Mouse (Mus musculus) liver, embryonic 16.5 days (tissue): ENCODE results near the gene C1qtnf6. TPM values are rescaled to one million over a fixed set of nuclear protein-coding genes. Genes with fewer than 3 reads are reported as not detected.

Experiments used
- ATAC-seq: fragments of 200-750 bp; cut with Nextera tagmentation; 2 replicates; pipeline ENCODE4 v1.8.0; 2017; ENCODE audit warnings: low read depth, mild to moderate bottlenecking, moderate number of reproducible peaks, moderate library complexity
- H3K27ac ChIP-seq: fragments of 300-500 bp; sonication (generic); 2 replicates; pipeline ENCODE4 v1.5.1; 2014; ENCODE audit warnings: mild to moderate bottlenecking, low read length
- H3K27me3 ChIP-seq: fragments of 300-500 bp; sonication (generic); 2 replicates; pipeline ENCODE4 v1.6.1; 2014; ENCODE audit warnings: low read depth, low read length, mixed read lengths; ENCODE audit not compliant: control insufficient read depth, insufficient read depth
- H3K36me3 ChIP-seq: fragments of 300-500 bp; sonication (generic); 2 replicates; pipeline ENCODE4 v1.6.1; 2014; ENCODE audit warnings: mild to moderate bottlenecking; ENCODE audit not compliant: control insufficient read depth, insufficient read depth
- H3K4me1 ChIP-seq: fragments of 300-500 bp; sonication (generic); 2 replicates; pipeline ENCODE4 v1.6.1; 2014; ENCODE audit warnings: low read depth, low read length, mixed read lengths; ENCODE audit not compliant: control insufficient read depth
- H3K4me2 ChIP-seq: fragments of 300-500 bp; sonication (generic); 2 replicates; pipeline ENCODE4 v1.6.1; 2014; ENCODE audit warnings: low read depth, low read length, mixed read lengths
- H3K4me3 ChIP-seq: fragments of 300-500 bp; sonication (generic); 2 replicates; pipeline ENCODE4 v1.5.1; 2014; ENCODE audit warnings: low read depth, mild to moderate bottlenecking, low read length
- H3K9ac ChIP-seq: fragments of 300-500 bp; sonication (generic); 2 replicates; pipeline ENCODE4 v1.6.1; 2014; ENCODE audit warnings: low read depth, low read length
- H3K9me3 ChIP-seq: fragments of 300-500 bp; sonication (generic); replicated peaks from 2 replicates; pipeline ENCODE4 v1.6.1; 2016; ENCODE audit warnings: low read length; ENCODE audit not compliant: control insufficient read depth
- WGBS: fragments of 180-500 bp; shearing (Covaris S2); extraction: QIAGEN DNeasy Blood & Tissue Kit; methylation state at CpG from one replicate; pipeline ENCODE4 v1.1.7; 2014; ENCODE audit not compliant: insufficient replicate concordance; 5-methylcytosine and 5-hydroxymethylcytosine counted together
- polyA plus RNA-seq: library from polyadenylated mRNA; unstranded; fragments of >200 nt; fragmentation: Nextera tagmentation; extraction: Ambion mirVana; gene quantifications from 2 replicates; pipeline ENCODE4 v1.2.1, GENCODE M21; 2015

C1qtnf6 gene
- polyA plus RNA-seq, 1 experiment from 2014 or later = 5.3 TPM

- Histone ChIP-seq H3K9ac (no peak within 1 kb of the TSS), H3K36me3 (no peaks in the 10 kb centered on the region), H3K27ac (no peak within 1 kb of the TSS), H3K4me3 (no peak within 1 kb of the TSS), H3K4me2 (no peak within 1 kb of the TSS), H3K9me3 (no peaks in the 10 kb centered on the region), H3K4me1 (no peaks in the 10 kb centered on the region), H3K27me3 (no peaks in the 10 kb centered on the region)
- WGBS = 65% methylated on average over 11 of the region's 11 CpGs
- ATAC-seq = no peak
These were observed 36.2 kb downstream of the C1qtnf6 start, which contains the start of gene Il2rb for GRCm38 (mm10) chr15:78494968-78495406. TSS of gene Il2rb (minus strand) at chr15:78495271.

GRCm38 (mm10) chr15:78493401-78494010 lies 37.7 kb downstream of the C1qtnf6 start:
- H3K27me3 ChIP-seq = no peaks in the 10 kb centered on the region
- no peak overlapping the region for H3K9ac ChIP-seq
- H3K4me2 ChIP-seq = no peak overlapping the region
- H3K4me3 ChIP-seq = no peak overlapping the region
- no peaks in the 10 kb centered on the region for H3K36me3 ChIP-seq
- H3K27ac ChIP-seq = no peak overlapping the region
- WGBS = 59% methylated on average over 10 of the region's 10 CpGs
- no peak for ATAC-seq
- no peaks in the 10 kb centered on the region for H3K4me1 ChIP-seq
- H3K9me3 ChIP-seq = no peaks in the 10 kb centered on the region

DNA sequence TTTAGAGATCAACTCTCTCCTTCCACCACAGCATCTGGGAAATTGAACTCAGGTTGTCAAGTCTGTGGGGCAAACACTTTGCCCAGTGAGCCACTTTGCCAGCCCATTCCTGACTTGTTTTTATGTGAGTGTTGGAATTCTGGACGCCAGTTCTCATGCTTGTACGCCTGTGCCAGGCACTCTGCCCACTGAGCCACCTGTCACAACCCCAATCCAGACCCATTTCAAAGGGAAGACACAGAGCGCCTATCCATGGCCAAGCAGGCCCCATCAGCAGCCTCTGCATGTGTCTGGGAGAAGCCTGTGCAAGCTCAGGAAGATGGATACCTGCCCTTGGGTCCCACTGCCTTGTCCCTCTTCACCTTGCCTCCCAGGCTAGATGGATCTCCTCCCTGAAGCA lies 39.9 kb downstream of the C1qtnf6 start:
- WGBS = 45% methylated on average over 3 of the region's 3 CpGs
- Histone ChIP-seq H3K4me3 (no peak overlapping the region), H3K9ac (no peak overlapping the region), H3K9me3 (no peaks in the 10 kb centered on the region), H3K4me1 (no peaks in the 10 kb centered on the region), H3K4me2 (no peak overlapping the region), H3K27me3 (no peaks in the 10 kb centered on the region), H3K36me3 (no peaks in the 10 kb centered on the region), H3K27ac (no peak overlapping the region)
- ATAC-seq = no peak

GRCm38 (mm10) chr15:78489906-78490305 lies 41.3 kb downstream of the C1qtnf6 start:
- no peaks in the 10 kb centered on the region for H3K36me3 ChIP-seq
- H3K9ac ChIP-seq = no peak overlapping the region
- no peak overlapping the region for H3K27ac ChIP-seq
- no peak for ATAC-seq
- H3K9me3 ChIP-seq = no peaks in the 10 kb centered on the region
- WGBS = 66% methylated on average over 8 of the region's 8 CpGs
- H3K4me3 ChIP-seq = no peak overlapping the region
- H3K4me1 ChIP-seq = no peaks in the 10 kb centered on the region
- H3K4me2 ChIP-seq = no peak overlapping the region
- H3K27me3 ChIP-seq = no peaks in the 10 kb centered on the region

DNA sequence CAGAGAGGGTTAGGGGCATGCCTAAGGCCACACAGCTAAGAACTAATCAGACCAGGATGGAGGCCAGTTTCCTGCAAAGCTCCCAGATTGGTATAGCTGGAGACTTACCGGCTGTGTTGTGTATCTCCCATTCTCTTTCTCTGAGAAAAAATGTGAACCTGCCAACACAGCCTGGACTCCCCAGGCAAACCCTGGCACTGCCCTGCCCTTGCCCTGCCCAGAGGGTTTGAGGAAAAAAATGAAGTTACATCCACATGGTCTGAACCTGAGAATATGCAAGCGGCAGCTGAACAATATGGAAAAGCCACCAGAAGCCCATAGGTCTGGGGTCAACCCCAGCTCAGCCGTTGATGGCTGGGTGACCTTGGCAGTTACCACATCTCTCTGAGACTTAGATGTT lies 42.0 kb downstream of the C1qtnf6 start:
- Histone ChIP-seq H3K4me3 (no peak overlapping the region), H3K4me2 (no peak overlapping the region), H3K9me3 (no peaks in the 10 kb centered on the region), H3K36me3 (no peaks in the 10 kb centered on the region), H3K9ac (no peak overlapping the region), H3K27me3 (no peaks in the 10 kb centered on the region), H3K27ac (no peak overlapping the region), H3K4me1 (no peaks in the 10 kb centered on the region)
- no peak for ATAC-seq
- WGBS = 71% methylated on average over 3 of the region's 3 CpGs

- Histone ChIP-seq H3K4me2 (no peak overlapping the region), H3K9me3 (no peaks in the 10 kb centered on the region), H3K27me3 (no peaks in the 10 kb centered on the region), H3K9ac (no peak overlapping the region), H3K36me3 (no peaks in the 10 kb centered on the region), H3K4me3 (no peak overlapping the region), H3K4me1 (no peaks in the 10 kb centered on the region), H3K27ac (no peak overlapping the region)
- WGBS = 37% methylated on average over 4 of the region's 4 CpGs
- ATAC-seq = no peak
These were observed 44.1 kb downstream of the C1qtnf6 start for GRCm38 (mm10) chr15:78487066-78487465.

DNA sequence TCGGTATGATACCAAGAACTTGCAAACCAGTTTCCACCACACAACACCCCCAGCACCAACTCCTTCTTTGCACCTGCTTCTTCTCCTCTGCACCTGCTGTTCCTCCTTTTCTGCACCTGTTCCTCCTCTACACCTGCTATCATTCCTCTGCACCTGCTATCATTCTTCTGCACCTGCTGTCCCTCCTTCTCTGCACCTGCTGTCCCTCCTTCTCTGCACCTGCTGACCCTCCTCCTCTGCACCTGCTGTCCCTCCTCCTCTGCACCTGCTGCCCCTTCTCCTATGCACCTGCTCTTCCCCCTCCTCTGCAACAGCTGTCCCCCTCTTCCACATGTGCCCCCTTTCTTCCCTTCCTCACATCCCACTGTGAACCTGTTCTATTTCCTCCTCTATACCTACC lies 44.7 kb downstream of the C1qtnf6 start:
- no peak overlapping the region for H3K4me2 ChIP-seq
- 65% methylated on average over 1 of the region's 1 CpGs for WGBS
- no peak for ATAC-seq
- no peak overlapping the region for H3K9ac ChIP-seq
- H3K36me3 ChIP-seq = no peaks in the 10 kb centered on the region
- H3K27ac ChIP-seq = no peak overlapping the region
- H3K27me3 ChIP-seq = no peaks in the 10 kb centered on the region
- no peak overlapping the region for H3K4me3 ChIP-seq
- no peaks in the 10 kb centered on the region for H3K9me3 ChIP-seq
- H3K4me1 ChIP-seq = no peaks in the 10 kb centered on the region

GRCm38 (mm10) chr15:78483311-78483710 lies 47.9 kb downstream of the C1qtnf6 start:
- Histone ChIP-seq H3K4me1 (no peaks in the 10 kb centered on the region), H3K9me3 (no peaks in the 10 kb centered on the region), H3K27ac (no peak overlapping the region), H3K36me3 (no peaks in the 10 kb centered on the region), H3K27me3 (no peaks in the 10 kb centered on the region), H3K4me3 (no peak overlapping the region), H3K9ac (no peak overlapping the region), H3K4me2 (no peak overlapping the region)
- ATAC-seq = no peak
- 50% methylated on average over 4 of the region's 4 CpGs for WGBS

DNA sequence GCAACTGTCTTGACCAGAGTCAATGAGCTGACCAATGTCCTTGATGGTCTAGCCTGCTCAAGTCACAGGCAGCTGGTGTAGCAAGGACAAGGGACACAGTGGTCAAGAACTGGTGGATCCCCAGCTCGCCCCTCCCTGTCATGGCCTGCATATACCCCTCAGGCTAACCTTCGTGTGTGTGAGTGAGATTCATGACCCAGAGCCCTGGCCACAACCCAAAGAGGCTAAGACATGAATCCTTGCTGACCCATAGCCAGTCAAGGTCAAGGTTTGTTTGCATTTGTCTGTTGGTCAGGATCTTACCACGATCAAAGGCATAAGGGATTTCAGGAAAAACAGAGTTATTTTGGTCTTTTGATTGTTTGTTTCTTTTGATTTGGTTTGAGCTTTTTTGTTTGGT lies 48.7 kb downstream of the C1qtnf6 start:
- H3K4me1 ChIP-seq = no peaks in the 10 kb centered on the region
- no peak for ATAC-seq
- no peaks in the 10 kb centered on the region for H3K36me3 ChIP-seq
- H3K9me3 ChIP-seq = no peaks in the 10 kb centered on the region
- no peaks in the 10 kb centered on the region for H3K27me3 ChIP-seq
- H3K27ac ChIP-seq = no peak overlapping the region
- WGBS = 32% methylated on average over 3 of the region's 3 CpGs
- no peak overlapping the region for H3K4me2 ChIP-seq
- H3K9ac ChIP-seq = no peak overlapping the region
- H3K4me3 ChIP-seq = no peak overlapping the region
